Mouse (Mus musculus) hindlimb bud, embryonic 11.5 days (tissue): ENCODE measurements at regions not wholly inside any gene's neighbourhood (a gene's known extent, or its start where the extent isn't known, plus 50 kb on each side); places are given as distances from the start of the nearest gene placed in this dataset.

ENCODE experiments used
- DNase-seq: peaks from one replicate; pipeline ENCODE4 v3.0.0-alpha.2; 2012; ENCODE audit warnings: low read depth, low spot score; ENCODE audit errors: extremely low spot score

DNA sequence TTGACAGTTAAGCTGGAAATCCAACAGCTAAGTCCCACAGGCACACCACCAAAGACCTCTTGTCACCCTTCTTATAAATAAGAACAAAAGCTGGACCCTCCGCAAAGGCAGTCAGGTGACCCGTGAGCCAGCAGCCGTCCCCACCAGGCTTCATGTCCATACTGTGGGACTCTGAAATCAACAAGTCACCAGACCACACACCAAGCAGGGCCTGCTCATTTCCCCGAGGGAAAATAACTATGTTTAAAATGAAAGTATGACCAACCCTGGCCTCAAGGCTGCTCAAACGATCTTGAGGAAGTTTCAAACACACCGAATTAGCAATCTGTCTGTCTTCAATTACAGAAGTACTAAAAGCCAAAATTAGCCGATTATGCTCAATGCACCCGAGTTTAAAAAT is 197.6 kb upstream of the Spdye4c start:
- no peak for DNase-seq

GRCm38 (mm10) chr2:128393921-128394320 is 197.1 kb upstream of the Spdye4c start:
- no peak for DNase-seq

DNA sequence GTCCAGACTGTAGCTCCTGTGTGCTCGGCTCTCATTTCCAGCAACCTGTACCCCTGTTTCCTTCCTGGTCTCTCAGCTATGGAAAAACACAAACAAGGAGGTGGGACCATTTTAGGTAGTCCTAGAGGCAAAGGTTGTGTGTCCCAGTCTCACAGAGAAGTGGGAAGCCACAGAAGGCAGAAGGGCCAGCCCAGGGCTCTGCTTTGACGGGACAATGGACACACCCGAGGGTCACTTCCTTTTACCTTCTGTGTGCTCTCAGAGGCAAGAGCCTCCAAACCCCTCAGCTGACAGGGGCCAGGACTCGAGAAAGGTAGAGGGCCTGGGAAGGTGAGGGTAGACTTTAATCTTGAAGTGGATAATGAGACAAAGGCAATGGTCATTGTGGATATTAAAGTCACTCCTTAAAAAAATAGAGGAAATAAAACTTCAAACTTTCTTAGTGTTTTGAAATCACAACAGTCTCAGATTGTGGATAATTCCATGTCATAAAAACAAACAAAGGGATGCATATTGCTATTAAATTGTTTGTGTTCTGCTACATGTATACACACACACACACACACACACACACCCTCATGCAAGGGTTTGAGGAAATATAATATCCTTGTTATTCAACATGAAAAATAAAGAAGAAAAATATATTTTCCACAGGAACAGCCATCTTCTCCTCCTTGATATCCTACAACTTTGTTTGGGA is 195.6 kb upstream of the Spdye4c start:
- DNase-seq: no peak

DNA sequence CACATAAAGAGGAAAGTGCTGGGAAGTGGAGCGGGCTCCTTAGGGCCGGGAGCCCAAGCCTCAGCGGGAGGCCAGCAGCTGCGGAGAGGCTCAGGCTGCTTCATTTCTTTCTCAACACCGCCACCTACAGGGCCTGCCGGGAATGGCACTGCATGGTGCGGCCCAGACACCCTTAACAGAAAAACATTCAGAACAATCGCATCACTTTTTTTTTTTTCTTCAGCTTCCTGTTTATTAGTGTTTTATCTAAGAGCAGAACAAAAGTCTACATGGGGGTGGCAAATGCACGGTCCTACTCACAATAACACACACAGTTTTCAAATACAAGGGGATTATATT is 195.0 kb upstream of the Spdye4c start:
- DNase-seq: peak; percentile 79

DNA sequence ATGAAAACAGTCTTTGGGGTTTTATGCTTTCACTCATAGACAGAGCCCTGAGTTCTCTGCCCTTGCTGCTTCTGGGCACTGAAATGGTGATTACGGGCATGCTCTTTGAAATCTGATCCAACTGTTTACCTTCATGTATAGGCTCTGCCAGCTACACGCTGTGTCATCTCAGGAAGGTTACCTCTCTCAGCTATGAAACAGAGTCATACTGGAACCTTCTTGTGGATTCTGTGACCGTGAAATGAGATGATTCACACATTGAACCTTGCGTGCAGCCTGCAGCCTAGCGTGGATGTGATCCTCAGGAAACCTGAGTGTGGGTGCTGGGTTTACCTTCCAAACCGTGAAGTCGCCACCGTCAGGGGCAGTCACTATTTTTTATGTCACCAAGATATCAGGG is 189.7 kb upstream of the Spdye4c start:
- no peak for DNase-seq

DNA sequence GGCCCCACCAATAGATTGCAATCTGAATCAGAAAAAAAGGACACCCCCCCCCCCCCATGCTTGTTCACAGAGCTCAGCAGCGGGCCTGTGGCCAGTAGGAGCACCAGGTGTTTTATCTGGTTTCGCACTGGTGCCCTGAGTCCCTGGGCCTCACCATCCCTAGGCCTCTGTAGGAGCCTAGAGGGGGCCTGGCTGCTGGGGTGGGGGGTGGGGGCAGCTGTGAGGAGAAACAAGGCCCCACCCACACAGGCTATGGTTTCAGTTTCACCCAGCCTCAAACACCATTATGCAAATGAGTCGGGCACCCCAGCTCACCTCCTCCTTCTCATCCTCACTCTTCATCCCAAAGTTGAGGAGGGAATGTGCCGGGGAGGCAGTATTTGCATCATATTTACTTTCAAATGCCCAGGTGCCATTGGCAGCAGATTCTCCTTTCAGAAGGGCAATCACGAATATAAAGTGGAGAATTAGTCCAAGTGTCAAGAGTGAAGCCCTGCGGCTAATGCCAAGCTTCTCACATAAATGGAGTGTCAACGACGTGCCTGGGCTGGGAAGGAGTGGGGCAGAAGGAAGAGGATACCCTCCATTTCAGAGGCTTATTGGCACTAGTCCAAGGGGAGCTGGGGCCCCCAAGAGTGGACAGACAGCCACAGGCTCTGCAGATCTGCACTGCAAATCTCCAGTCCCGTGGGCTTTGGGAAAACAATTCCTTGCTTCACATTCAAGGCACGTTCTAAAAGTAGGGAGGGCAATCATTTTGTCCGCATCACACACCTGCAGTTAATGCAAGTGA is 187.7 kb upstream of the Spdye4c start:
- no peak for DNase-seq

- no peak for DNase-seq
Observed at GRCm38 (mm10) chr2:128404405-128404804, 186.6 kb upstream of the Spdye4c start.

GRCm38 (mm10) chr2:128407076-128407475 is 183.9 kb upstream of the Spdye4c start:
- DNase-seq: no peak

DNA sequence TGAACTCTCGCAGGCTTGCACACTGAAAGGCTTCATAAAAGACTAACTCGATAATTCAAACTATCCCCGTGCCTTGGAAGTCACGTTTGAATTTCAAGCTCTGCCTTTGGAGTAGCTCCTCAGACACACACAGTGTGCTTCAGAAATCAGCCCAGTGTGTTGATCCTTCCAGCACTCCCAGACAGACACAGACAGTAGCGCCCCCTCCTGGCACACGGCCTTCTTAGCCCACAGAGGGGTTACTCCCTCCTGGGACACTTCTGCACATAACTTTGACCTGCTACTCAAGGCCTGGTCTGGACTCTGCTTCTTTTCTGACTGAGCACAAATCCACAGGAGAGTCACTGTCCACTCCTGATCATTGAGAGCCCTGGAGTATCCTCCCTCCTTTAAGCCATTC is 182.3 kb upstream of the Spdye4c start:
- no peak for DNase-seq

DNA sequence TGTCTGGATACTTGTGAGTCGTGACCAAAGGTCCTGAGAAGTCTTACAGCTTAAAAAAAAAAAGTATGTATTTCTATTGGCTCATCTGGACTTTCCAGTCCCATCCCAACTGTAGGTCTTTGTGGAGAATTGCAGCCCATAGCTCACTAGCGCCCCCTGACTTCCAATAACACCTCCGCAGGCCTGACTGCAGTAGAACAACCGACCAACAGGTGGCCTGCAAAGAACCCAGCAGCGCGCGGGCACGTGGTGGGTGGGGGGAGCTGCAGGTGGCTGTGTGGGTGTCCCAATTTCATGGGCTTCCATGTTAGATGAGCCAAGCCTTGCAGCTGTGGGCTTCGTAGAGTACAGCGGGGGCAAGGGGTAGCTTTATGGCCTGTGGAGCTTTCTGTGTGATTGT is 178.7 kb upstream of the Spdye4c start:
- peak; percentile 44 for DNase-seq

GRCm38 (mm10) chr2:128412974-128413373 is 178.0 kb upstream of the Spdye4c start:
- DNase-seq: peak; percentile 42

- no peak for DNase-seq
Observed at GRCm38 (mm10) chr2:128414588-128415240, 176.3 kb upstream of the Spdye4c start.

DNA sequence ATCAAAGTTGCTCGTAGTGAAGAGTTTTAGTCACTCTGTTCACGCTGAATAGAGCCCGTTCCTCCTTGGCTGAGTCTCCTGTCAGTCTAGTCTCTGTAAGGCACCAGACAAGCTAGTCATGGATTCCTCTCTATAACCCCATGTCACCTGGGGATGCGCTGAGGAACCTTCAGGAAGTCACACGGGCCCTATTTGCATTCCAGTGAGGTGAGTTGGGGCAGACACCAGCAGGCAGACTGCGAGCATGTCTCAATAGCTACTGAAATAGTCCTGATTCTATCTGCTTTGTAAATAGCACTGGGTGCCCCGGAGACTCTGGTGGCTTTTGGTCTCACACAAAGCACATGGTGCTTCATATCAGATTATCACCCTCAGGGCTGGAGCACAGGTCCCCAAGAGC is 174.6 kb upstream of the Spdye4c start:
- DNase-seq: no peak

- DNase-seq: no peak
Observed at GRCm38 (mm10) chr2:128418960-128419359, 172.0 kb upstream of the Spdye4c start.

GRCm38 (mm10) chr2:128420406-128420805 is 170.6 kb upstream of the Spdye4c start:
- DNase-seq: no peak

- DNase-seq: no peak
Observed at GRCm38 (mm10) chr2:128422677-128423076, 168.3 kb upstream of the Spdye4c start.

DNA sequence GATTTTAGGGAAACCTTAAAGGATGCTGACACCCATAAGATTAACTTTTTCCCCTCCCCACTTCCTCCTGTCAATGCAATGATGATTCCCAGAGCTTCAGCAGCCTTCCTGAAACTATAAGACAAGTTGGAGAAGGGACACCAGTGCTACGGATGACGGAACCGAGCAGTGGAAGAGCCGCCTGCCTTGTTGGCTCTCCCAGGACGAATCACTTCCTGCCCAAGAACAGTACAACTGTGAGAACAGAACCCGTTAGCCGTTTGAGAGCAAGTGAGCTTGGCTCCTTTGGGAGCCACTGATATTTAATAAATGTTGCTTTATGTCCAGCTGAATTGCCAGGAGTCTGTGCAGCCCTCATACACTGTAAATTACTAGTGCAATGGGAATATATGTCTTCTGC is 166.8 kb upstream of the Spdye4c start:
- no peak for DNase-seq

- no peak for DNase-seq
Observed at GRCm38 (mm10) chr2:128427181-128427880, 163.7 kb upstream of the Spdye4c start.

DNA sequence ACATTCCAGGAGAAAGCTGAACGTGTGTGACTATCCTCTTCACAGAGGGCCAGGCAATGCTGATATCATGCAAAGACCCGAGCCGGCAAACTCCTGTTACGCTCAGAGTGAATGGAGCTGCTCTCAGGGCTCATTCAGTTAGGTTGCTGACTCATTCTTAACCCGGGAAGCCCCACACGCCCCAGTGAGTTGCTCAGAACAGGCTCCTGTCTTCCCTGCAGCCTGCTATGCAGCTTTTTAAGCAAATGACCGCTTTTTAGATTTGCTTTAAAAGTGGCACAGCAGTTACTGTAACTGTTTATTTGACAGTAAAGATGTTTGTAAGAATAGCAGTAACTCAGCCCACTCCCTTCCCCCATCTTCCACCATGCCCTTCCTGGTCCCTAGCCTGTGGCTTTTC is 162.9 kb upstream of the Spdye4c start:
- no peak for DNase-seq

GRCm38 (mm10) chr2:128428651-128429633 is 162.1 kb upstream of the Spdye4c start:
- no peak for DNase-seq
